Mouse (Mus musculus) C2C12 (cell line): ENCODE data around the gene Zmynd19.

ENCODE experiments used
- CTCF ChIP-seq: IDR thresholded peaks from one replicate; pipeline ENCODE4 v1.5.1; 2011; ENCODE audit not compliant: control insufficient read depth, insufficient read depth, insufficient read length
- FOSL1 ChIP-seq: IDR thresholded peaks from one replicate; pipeline ENCODE4 v1.8.0; 2011; ENCODE audit warnings: mild to moderate bottlenecking, low read length; ENCODE audit not compliant: poor library complexity, insufficient read depth, severe bottlenecking
- MAX ChIP-seq: IDR thresholded peaks from one replicate; pipeline ENCODE4 v1.6.1; 2011; ENCODE audit warnings: mild to moderate bottlenecking, control low read depth
- MYOD1 ChIP-seq: IDR thresholded peaks from one replicate; pipeline ENCODE4 v1.6.1; 2011; ENCODE audit warnings: low read depth; ENCODE audit not compliant: control insufficient read depth, insufficient read length
- MYOG ChIP-seq: IDR thresholded peaks from one replicate; pipeline ENCODE4 v1.6.1; 2011; ENCODE audit not compliant: control insufficient read depth, insufficient read length; ENCODE audit errors: extremely low read depth
- USF1 ChIP-seq: IDR thresholded peaks from one replicate; pipeline ENCODE4 v1.6.1; 2011; ENCODE audit warnings: low read depth, mild to moderate bottlenecking, control low read depth, moderate library complexity

DNA sequence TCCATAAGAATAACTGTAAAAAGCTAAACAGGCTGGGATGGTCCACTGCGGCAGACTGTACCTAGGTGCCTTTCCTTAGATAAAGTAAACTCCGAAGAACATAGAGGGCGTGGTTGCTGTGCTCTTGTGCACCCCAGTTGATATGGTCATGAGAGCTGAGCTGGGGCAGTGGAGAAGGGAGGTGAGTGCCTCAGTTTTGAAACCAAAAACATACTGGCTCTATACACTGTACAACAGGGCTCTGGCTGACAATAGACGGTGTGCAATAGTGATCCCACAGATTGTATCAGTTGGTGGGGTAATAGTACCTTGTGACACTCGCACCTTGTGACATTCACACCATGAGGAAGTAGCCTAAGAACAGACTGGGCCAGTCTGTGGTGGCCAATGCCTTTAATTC, 27.4 kb downstream of the Zmynd19 start:
- TF ChIP-seq CTCF (no peak), MYOG (no peak), FOSL1 (no peak), USF1 (no peak), MYOD1 (no peak), MAX (no peak)
